21 mouse cellular contexts compared by ENCODE assay signal in the genomic region with DNA sequence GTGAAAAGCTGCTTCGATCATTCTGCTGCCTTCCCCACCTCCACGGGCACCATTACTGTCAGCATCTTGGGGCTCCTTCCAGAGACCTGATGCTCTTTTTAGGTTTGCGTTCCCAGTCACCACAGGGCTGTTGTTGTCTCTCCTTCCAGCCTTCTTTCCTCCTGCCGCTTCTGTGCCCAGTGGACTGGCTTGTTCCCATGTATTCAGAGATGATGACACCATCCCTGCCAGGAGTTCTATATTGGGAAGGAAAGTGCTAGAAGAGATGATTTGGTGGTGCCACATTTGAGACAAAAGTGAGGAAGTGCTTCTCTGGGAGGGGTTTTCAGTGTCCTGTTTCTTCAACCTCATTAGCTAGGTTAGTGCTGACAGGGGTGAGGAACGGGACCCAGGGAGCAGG. TPM values are rescaled to one million over a fixed set of nuclear protein-coding genes. Genes with fewer than 3 reads are reported as not detected.
DNase-seq lines count a peak whose midpoint lies in the region; ATAC-seq and TF ChIP-seq lines count a peak whose summit lies in the region.
"Had no signal": no experiment of that assay in that cellular context is flagged by ENCODE, and none has a peak within 500 bp of the region (broad histone marks: within the 10 kb centered on the region; RNA-seq: fewer than 3 reads in every experiment).

No protein-coding gene starts in this region.

- H3K36me3 ChIP-seq in heart, embryonic 11.5 days (ENCODE audit: control insufficient read depth, insufficient read depth, low read length) = no peaks in the 10 kb centered on the region
- no peaks in the 10 kb centered on the region for H3K36me3 ChIP-seq in heart, adult 2 months (ENCODE audit: control insufficient read depth, insufficient read depth, low read length)
- H3K36me3 ChIP-seq in heart, postnatal 0 days (replicated peaks; ENCODE audit: control insufficient read depth, insufficient read depth, low read length) = no peaks in the 10 kb centered on the region
- H3K36me3 ChIP-seq in kidney, adult 2 months (ENCODE audit: control insufficient read depth, insufficient read depth, low read length) = no peaks in the 10 kb centered on the region
- H3K36me3 ChIP-seq: embryonic facial prominence, embryonic 13.5 days; forebrain, embryonic 12.5 days; G1E; hindbrain, embryonic 10.5 days; intestine, embryonic 15.5 days had no signal

- 70% methylated on average over 5 of the region's 5 CpGs for WGBS in heart, embryonic 11.5 days (ENCODE audit: insufficient replicate concordance)
- WGBS in heart, adult 2 months = 80% methylated on average over 5 of the region's 5 CpGs
- 64% methylated on average over 5 of the region's 5 CpGs for WGBS in heart, postnatal 0 days
- 41% methylated on average over 5 of the region's 5 CpGs for whole genome bisulfite sequencing in olfactory bulb, adult 2 months
- 80% methylated on average over 5 of the region's 5 CpGs for WGBS in kidney, adult 2 months

- H3K27ac ChIP-seq in heart, embryonic 11.5 days (ENCODE audit: low read depth, low read length) = peak overlapping the region; percentile 84; the same call in 1 of the 2 replicates
- no peak overlapping the region; the same call in 1 of the 2 replicates for H3K27ac ChIP-seq in heart, adult 2 months
- peak overlapping the region; percentile 54; the same call in 1 of the 2 replicates for H3K27ac ChIP-seq in heart, postnatal 0 days (ENCODE audit: low read depth)
- peak overlapping the region; percentile 81 for H3K27ac ChIP-seq in olfactory bulb, adult 2 months (ENCODE audit: insufficient read depth, low read depth, low read length)
- H3K27ac ChIP-seq in kidney, adult 2 months (ENCODE audit: insufficient read depth, low read depth, low read length) = no peak overlapping the region
- H3K27ac ChIP-seq: embryonic facial prominence, embryonic 13.5 days; forebrain, embryonic 12.5 days; hindbrain, embryonic 14.5 days; intestine, embryonic 15.5 days had no signal

- no peak for TF ChIP-seq CTCF in heart, adult 2 months (IDR thresholded peaks at IDR 0.05)
- TF ChIP-seq CTCF in heart, postnatal 0 days (IDR thresholded peaks at IDR 0.05; ENCODE audit: low read depth) = no peak
- no peak for TF ChIP-seq CTCF in olfactory bulb, adult 2 months (IDR thresholded peaks at IDR 0.05; ENCODE audit: insufficient read depth, low read depth, low read length)
- no peak for TF ChIP-seq CTCF in kidney, adult 2 months (conservative IDR thresholded peaks at IDR 0.05; ENCODE audit: insufficient read depth, insufficient read length, low read depth, low read length)

- no peak for DNase-seq in frontal cortex, postnatal 25 days (ENCODE audit: low spot score in 2 of 2)
- DNase-seq in heart, adult 2 months = no peak
- DNase-seq in heart, postnatal 0 days (ENCODE audit: low spot score) = no peak
- no peak for DNase-seq in heart, postnatal 4 days
- DNase-seq in kidney, adult 2 months = no peak
- DNase-seq: B cell, adult 2 months; cerebellum, adult 18-20 months; cerebellum, postnatal 36 days; gastrocnemius, postnatal 14 days had no signal

- intact Hi-C loops in heart, adult 2 months (cut with DNase I) = no loop called here

- no peaks in the 10 kb centered on the region; the same call in 1 of the 2 replicates for H3K9me3 ChIP-seq in heart, embryonic 11.5 days (replicated peaks; ENCODE audit: control insufficient read depth, low read length)
- no peaks in the 10 kb centered on the region for H3K9me3 ChIP-seq in heart, postnatal 0 days (replicated peaks; ENCODE audit: control insufficient read depth, low read length)
- H3K9me3 ChIP-seq: embryonic facial prominence, embryonic 13.5 days; forebrain, embryonic 12.5 days; hindbrain, embryonic 10.5 days; intestine, embryonic 15.5 days had no signal

- no peak for TF ChIP-seq EP300 in heart, adult 2 months (IDR thresholded peaks at IDR 0.05; ENCODE audit: insufficient read depth, low read depth, low read length)
- no peak for TF ChIP-seq EP300 in heart, postnatal 0 days (IDR thresholded peaks at IDR 0.05; ENCODE audit: low read depth)

- TF ChIP-seq POLR2A in heart, adult 2 months (IDR thresholded peaks at IDR 0.05; ENCODE audit: insufficient read depth, low read depth, low read length) = no peak
- TF ChIP-seq POLR2A in olfactory bulb, adult 2 months (IDR thresholded peaks at IDR 0.05; ENCODE audit: insufficient read depth, low read depth, low read length) = no peak
- TF ChIP-seq POLR2A in kidney, adult 2 months (IDR thresholded peaks at IDR 0.05; ENCODE audit: low read depth, low read length) = no peak

- H3K9ac ChIP-seq in heart, embryonic 11.5 days (ENCODE audit: low read depth, low read length) = no peak overlapping the region
- H3K9ac ChIP-seq in heart, adult 2 months (ENCODE audit: low read depth, low read length) = no peak overlapping the region
- H3K9ac ChIP-seq in heart, postnatal 0 days (replicated peaks; ENCODE audit: low read depth, low read length) = no peak overlapping the region
- H3K9ac ChIP-seq: forebrain, embryonic 12.5 days; hindbrain, embryonic 14.5 days; intestine, embryonic 15.5 days had no signal

- no peak overlapping the region for H3K4me3 ChIP-seq in heart, embryonic 11.5 days (ENCODE audit: low read depth, low read length)
- no peak overlapping the region for H3K4me3 ChIP-seq in heart, adult 2 months
- H3K4me3 ChIP-seq in heart, postnatal 0 days (ENCODE audit: low read depth, low read length) = no peak overlapping the region
- no peak overlapping the region for H3K4me3 ChIP-seq in olfactory bulb, adult 2 months (ENCODE audit: insufficient read depth, low read depth, low read length)
- H3K4me3 ChIP-seq in kidney, adult 2 months (ENCODE audit: insufficient read depth, low read depth, low read length) = no peak overlapping the region
- H3K4me3 ChIP-seq: embryonic facial prominence, embryonic 13.5 days; forebrain, embryonic 12.5 days; hindbrain, embryonic 10.5 days; intestine, embryonic 15.5 days had no signal

- H3K79me2 ChIP-seq in heart, adult 2 months (replicated peaks; ENCODE audit: control insufficient read depth, insufficient read depth, low read length) = no peaks in the 10 kb centered on the region; the same call in 1 of the 2 replicates

- H3K27me3 ChIP-seq in heart, embryonic 11.5 days (ENCODE audit: control insufficient read depth, insufficient read depth, low read length) = peaks cover 21% of the 10 kb centered on the region
- H3K27me3 ChIP-seq in heart, adult 2 months (ENCODE audit: control insufficient read depth, insufficient read depth, low read length) = no peaks in the 10 kb centered on the region
- no peaks in the 10 kb centered on the region for H3K27me3 ChIP-seq in heart, postnatal 0 days (ENCODE audit: control insufficient read depth, insufficient read depth, low read length)
- no peaks in the 10 kb centered on the region for H3K27me3 ChIP-seq in kidney, adult 2 months (replicated peaks; ENCODE audit: control insufficient read depth, insufficient read depth, low read length)

- peak; percentile 52 for ATAC-seq in frontal cortex, adult (ENCODE audit: low TSS enrichment)
- no peak for ATAC-seq in heart, embryonic 11.5 days (replicated peaks; ENCODE audit: insufficient number of reproducible peaks, low FRiP score, low TSS enrichment)
- ATAC-seq in heart, postnatal 0 days (ENCODE audit: insufficient read depth, low read depth) = no peak
- ATAC-seq: CD4-positive, CD25-positive, alpha-beta regulatory T cell, adult 4 months; forebrain, embryonic 16.5 days; intestine, embryonic 15.5 days had no signal

- H3K4me2 ChIP-seq in heart, embryonic 11.5 days = no peak overlapping the region
- no peak overlapping the region for H3K4me2 ChIP-seq in heart, postnatal 0 days (ENCODE audit: low read depth, low read length)
- H3K4me2 ChIP-seq: embryonic facial prominence, embryonic 13.5 days; forebrain, embryonic 12.5 days; hindbrain, embryonic 14.5 days; intestine, embryonic 15.5 days had no signal

- H3K4me1 ChIP-seq in heart, embryonic 11.5 days (ENCODE audit: control insufficient read depth, insufficient read depth, low read length) = peaks cover 50% of the 10 kb centered on the region
- H3K4me1 ChIP-seq in heart, adult 2 months (ENCODE audit: control insufficient read depth, insufficient read depth, low read length) = peaks cover 23% of the 10 kb centered on the region
- peaks cover 50% of the 10 kb centered on the region for H3K4me1 ChIP-seq in heart, postnatal 0 days (ENCODE audit: control insufficient read depth, insufficient read depth)
- peaks cover 49% of the 10 kb centered on the region for H3K4me1 ChIP-seq in olfactory bulb, adult 2 months (ENCODE audit: control insufficient read depth, insufficient read depth, low read length)
- H3K4me1 ChIP-seq in kidney, adult 2 months (ENCODE audit: control insufficient read depth, insufficient read depth, low read length) = no peaks in the 10 kb centered on the region; the same call in 1 of the 2 replicates

RNA-seq across cellular contexts. Expression of a gene that starts 4.9 kb away (rescaled TPM):
- 8.4 and 13.5 TPM in 2 replicates for polyA plus RNA-seq in heart, embryonic 11.5 days (2014; fragmentation: Nextera tagmentation; extraction: Ambion mirVana)
- 10 to 100 TPM; 16.1 to 20.0 TPM for total RNA-seq in heart, adult 2 months (2021)
- 6.4 and 9.5 TPM in 2 replicates for polyA plus RNA-seq in heart, adult 2 months (2012; rRNA removed)
- 14.5 and 22.2 TPM in 2 replicates for total RNA-seq in heart, postnatal 0 days (2014; rRNA removed; ENCODE audit: low replicate concordance)
- polyA plus RNA-seq in heart, postnatal 0 days (2015; fragmentation: Nextera tagmentation; extraction: Ambion mirVana) = 7.1 and 8.4 TPM in 2 replicates
- total RNA-seq in heart, postnatal 4 days (2021) = 10 to 100 TPM; 19.3 to 23.8 TPM
- 253 and 540 TPM in 2 replicates for polyA plus RNA-seq in olfactory bulb, adult 2 months (2012; ENCODE audit: insufficient read depth, insufficient read length, low replicate concordance, missing spikeins)
- 8.4 and 8.8 TPM in 2 replicates for polyA plus RNA-seq in kidney, adult 2 months (2012; rRNA removed)

RNA-seq across cellular contexts. Expression of a gene that starts 17.6 kb away (rescaled TPM):
- polyA plus RNA-seq in heart, embryonic 11.5 days (2014; fragmentation: Nextera tagmentation; extraction: Ambion mirVana) = 24.7 and 29.1 TPM in 2 replicates
- 10 to 100 TPM; 34.2 to 35.4 TPM for total RNA-seq in heart, adult 2 months (2021)
- polyA plus RNA-seq in heart, adult 2 months (2012; rRNA removed) = 48.5 and 70.6 TPM in 2 replicates
- total RNA-seq in heart, postnatal 0 days (2014; rRNA removed; ENCODE audit: low replicate concordance) = 57.6 and 86.8 TPM in 2 replicates
- polyA plus RNA-seq in heart, postnatal 0 days (2015; fragmentation: Nextera tagmentation; extraction: Ambion mirVana) = 33.5 and 35.2 TPM in 2 replicates
- 10 to 100 TPM; 39.5 to 40.8 TPM for total RNA-seq in heart, postnatal 4 days (2021)
- polyA plus RNA-seq in olfactory bulb, adult 2 months (2012; ENCODE audit: insufficient read depth, insufficient read length, low replicate concordance, missing spikeins) = not detected in 2 replicates
- 58.7 and 68.2 TPM in 2 replicates for polyA plus RNA-seq in kidney, adult 2 months (2012; rRNA removed)

RNA-seq across cellular contexts. Expression of a gene that starts 58.4 kb away (rescaled TPM):
- 0.41 TPM in 1 of 2 replicates, not detected in the other for polyA plus RNA-seq in heart, embryonic 11.5 days (2014; fragmentation: Nextera tagmentation; extraction: Ambion mirVana)
- total RNA-seq in heart, adult 2 months (2021) = not detected
- 1.0 TPM in 1 of 2 replicates, not detected in the other for polyA plus RNA-seq in heart, adult 2 months (2012; rRNA removed)
- total RNA-seq in heart, postnatal 0 days (2014; rRNA removed; ENCODE audit: low replicate concordance) = not detected in 2 replicates
- 0.44 TPM in 1 of 2 replicates, not detected in the other for polyA plus RNA-seq in heart, postnatal 0 days (2015; fragmentation: Nextera tagmentation; extraction: Ambion mirVana)
- total RNA-seq in heart, postnatal 4 days (2021) = not detected
- not detected in 2 replicates for polyA plus RNA-seq in olfactory bulb, adult 2 months (2012; ENCODE audit: insufficient read depth, insufficient read length, low replicate concordance, missing spikeins)
- not detected in 2 replicates for polyA plus RNA-seq in kidney, adult 2 months (2012; rRNA removed)
- total RNA-seq: G1E; gastrocnemius, postnatal 14 days; granulocyte monocyte progenitor cell, adult 5-6 weeks had no signal
- polyA plus RNA-seq: CD4-positive, CD25-positive, alpha-beta regulatory T cell, adult 4 months; G1E had no signal

Comparison
In these comparisons a context has a peak if more than half of its experiments do, and no peak if none do; other contexts are left out.
1. H3K27ac ChIP-seq: peak in heart, embryonic 11.5 days (single experiment), heart, postnatal 0 days (single experiment) and olfactory bulb, adult 2 months (single experiment); none in heart, adult 2 months (single experiment) and kidney, adult 2 months (single experiment).
2. RNA of a gene that starts 4.9 kb away (polyA plus RNA-seq): 253 to 540 TPM in olfactory bulb, adult 2 months; 8.4 to 13.5 TPM in heart, embryonic 11.5 days, 8.4 to 8.8 TPM in kidney, adult 2 months, 7.1 to 8.4 TPM in heart, postnatal 0 days and 6.4 to 9.5 TPM in heart, adult 2 months; every median in the first group is over 10 times any median in the second.
3. RNA of a gene that starts 17.6 kb away (polyA plus RNA-seq): 58.7 to 68.2 TPM in kidney, adult 2 months, 48.5 to 70.6 TPM in heart, adult 2 months, 33.5 to 35.2 TPM in heart, postnatal 0 days and 24.7 to 29.1 TPM in heart, embryonic 11.5 days; not detected in olfactory bulb, adult 2 months; every median in the first group is over 10 times any median in the second.